Mouse (Mus musculus): ENCODE data around the gene Rfng. TPM values are rescaled to one million over a fixed set of nuclear protein-coding genes. Genes with fewer than 3 reads are reported as not detected.

The Rfng gene
- polyA plus RNA-seq, 1 experiment = 25.7 TPM

Other genes starting within 250 kb of the Rfng start
- 112 and 117 TPM in 2 replicates for gene Mcrip1, start 234.5 kb downstream of the Rfng start, polyA plus RNA-seq (2012; rRNA removed)
- not detected in 2 replicates for gene Ppp1r27, start 233.1 kb downstream of the Rfng start, polyA plus RNA-seq (2012; rRNA removed)
- 272 and 354 TPM in 2 replicates for gene P4hb, start 211.0 kb downstream of the Rfng start, polyA plus RNA-seq (2012; rRNA removed)
- 399 and 409 TPM in 2 replicates for gene Arhgdia, start 202.6 kb downstream of the Rfng start, polyA plus RNA-seq (2012; rRNA removed)
- gene Alyref, start 185.8 kb downstream of the Rfng start, polyA plus RNA-seq (2012; rRNA removed) = 56.2 and 57.6 TPM in 2 replicates
- 112 and 116 TPM in 2 replicates for gene Anapc11, start 185.8 kb downstream of the Rfng start, polyA plus RNA-seq (2012; rRNA removed)
- gene Npb, start 175.7 kb downstream of the Rfng start, polyA plus RNA-seq (2012; rRNA removed) = 0.40 and 0.62 TPM in 2 replicates
- 87.2 and 120 TPM in 2 replicates for gene Pcyt2, start 166.3 kb downstream of the Rfng start, polyA plus RNA-seq (2012; rRNA removed)
- 78.6 and 107 TPM in 2 replicates for gene Sirt7, start 159.0 kb downstream of the Rfng start, polyA plus RNA-seq (2012; rRNA removed)
- 50.1 and 62.5 TPM in 2 replicates for gene Mafg, start 150.6 kb downstream of the Rfng start, polyA plus RNA-seq (2012; rRNA removed)
- 15.5 and 18.5 TPM in 2 replicates for gene Pycr1, start 140.4 kb downstream of the Rfng start, polyA plus RNA-seq (2012; rRNA removed)
- gene Myadml2, start 136.0 kb downstream of the Rfng start, polyA plus RNA-seq (2012; rRNA removed) = 0.07 and 0.21 TPM in 2 replicates
- 13.0 and 16.6 TPM in 2 replicates for gene Notum, start 123.0 kb downstream of the Rfng start, polyA plus RNA-seq (2012; rRNA removed)
- gene Aspscr1, start 111.2 kb downstream of the Rfng start, polyA plus RNA-seq (2012; rRNA removed) = 50.8 and 52.2 TPM in 2 replicates
- 62.3 and 76.0 TPM in 2 replicates for gene Cenpx, start 70.5 kb downstream of the Rfng start, polyA plus RNA-seq (2012; rRNA removed)
- gene Lrrc45, start 70.3 kb downstream of the Rfng start, polyA plus RNA-seq (2012; rRNA removed) = 54.6 and 66.6 TPM in 2 replicates
- gene Rac3, start 62.7 kb downstream of the Rfng start, polyA plus RNA-seq (2012; rRNA removed) = 14.6 and 17.4 TPM in 2 replicates
- 58.1 and 60.6 TPM in 2 replicates for gene Dcxr, start 56.9 kb downstream of the Rfng start, polyA plus RNA-seq (2012; rRNA removed)
- 349 and 361 TPM in 2 replicates for gene Cbr2, start 52.1 kb downstream of the Rfng start, polyA plus RNA-seq (2012; rRNA removed)
- 1.7 and 2.1 TPM in 2 replicates for gene Hmga1b, start 21.4 kb downstream of the Rfng start, polyA plus RNA-seq (2012; rRNA removed)
- gene Gps1, start 65 bp upstream of the Rfng start, polyA plus RNA-seq (2012; rRNA removed) = 119 and 149 TPM in 2 replicates
- gene Dus1l, start 12.2 kb upstream of the Rfng start, polyA plus RNA-seq (2012; rRNA removed) = 36.1 and 39.1 TPM in 2 replicates
- gene Fasn, start 40.3 kb upstream of the Rfng start, polyA plus RNA-seq (2012; rRNA removed) = 187 and 188 TPM in 2 replicates
- gene Ccdc57, start 148.7 kb upstream of the Rfng start, polyA plus RNA-seq (2012; rRNA removed) = 3.8 and 4.1 TPM in 2 replicates
- 16.5 and 17.3 TPM in 2 replicates for gene Slc16a3, start 164.3 kb upstream of the Rfng start, polyA plus RNA-seq (2012; rRNA removed)
- 106 and 110 TPM in 2 replicates for gene Csnk1d, start 207.1 kb upstream of the Rfng start, polyA plus RNA-seq (2012; rRNA removed)